Mouse (Mus musculus) hindbrain, embryonic 15.5 days (tissue): Measurements from ENCODE around the gene Acvrl1. TPM values are rescaled to one million over a fixed set of nuclear protein-coding genes. Genes with fewer than 3 reads are reported as not detected.
"Not testable (repeated sequence)": the region's sequence is repeated elsewhere in the genome, so short reads cannot be mapped to it uniquely, and the experiment has no call there.

Experiments used
- ATAC-seq: fragments of 200-750 bp; cut with Nextera tagmentation; 2 replicates; pipeline ENCODE4 v1.8.0; 2017; ENCODE audit warnings: low read depth, moderate number of reproducible peaks, moderate TSS enrichment; ENCODE audit not compliant: low FRiP score
- H3K27ac ChIP-seq: fragments of 300-500 bp; sonication (generic); replicated peaks from 2 replicates; pipeline ENCODE4 v1.5.1; 2015; ENCODE audit warnings: mild to moderate bottlenecking, inconsistent platforms
- H3K27me3 ChIP-seq: fragments of 300-500 bp; sonication (generic); 2 replicates; pipeline ENCODE4 v1.6.1; 2015; ENCODE audit warnings: control low read depth, inconsistent platforms
- H3K36me3 ChIP-seq: fragments of 300-500 bp; sonication (generic); 2 replicates; pipeline ENCODE4 v1.6.1; 2015; ENCODE audit warnings: control low read depth, inconsistent platforms
- H3K4me1 ChIP-seq: fragments of 300-500 bp; sonication (generic); replicated peaks from 2 replicates; pipeline ENCODE4 v1.6.1; 2015; ENCODE audit warnings: control low read depth, inconsistent platforms
- H3K4me2 ChIP-seq: fragments of 300-500 bp; sonication (generic); 2 replicates; pipeline ENCODE4 v1.6.1; 2015; ENCODE audit warnings: moderate library complexity, mild to moderate bottlenecking, inconsistent platforms
- H3K4me3 ChIP-seq: fragments of 300-500 bp; sonication (generic); 2 replicates; pipeline ENCODE4 v1.5.1; 2015; ENCODE audit warnings: mild to moderate bottlenecking, inconsistent platforms
- H3K9ac ChIP-seq: fragments of 300-500 bp; sonication (generic); 2 replicates; pipeline ENCODE4 v1.6.1; 2015; ENCODE audit warnings: inconsistent platforms
- H3K9me3 ChIP-seq: fragments of 300-500 bp; sonication (generic); 2 replicates; pipeline ENCODE4 v1.6.1; 2016; ENCODE audit warnings: control low read depth, inconsistent platforms
- WGBS: fragments of 180-500 bp; shearing (Covaris S2); methylation state at CpG from one replicate; pipeline ENCODE4 v1.1.7; 2015; 5-methylcytosine and 5-hydroxymethylcytosine counted together
- polyA plus RNA-seq: library from polyadenylated mRNA; unstranded; fragments of >200 nt; fragmentation: Nextera tagmentation; extraction: Ambion mirVana; gene quantifications from 2 replicates; pipeline ENCODE4 v1.2.1, GENCODE M21; 2015

Gene Acvrl1
- polyA plus RNA-seq, 1 experiment from 2014 or later: 9.6 TPM

DNA sequence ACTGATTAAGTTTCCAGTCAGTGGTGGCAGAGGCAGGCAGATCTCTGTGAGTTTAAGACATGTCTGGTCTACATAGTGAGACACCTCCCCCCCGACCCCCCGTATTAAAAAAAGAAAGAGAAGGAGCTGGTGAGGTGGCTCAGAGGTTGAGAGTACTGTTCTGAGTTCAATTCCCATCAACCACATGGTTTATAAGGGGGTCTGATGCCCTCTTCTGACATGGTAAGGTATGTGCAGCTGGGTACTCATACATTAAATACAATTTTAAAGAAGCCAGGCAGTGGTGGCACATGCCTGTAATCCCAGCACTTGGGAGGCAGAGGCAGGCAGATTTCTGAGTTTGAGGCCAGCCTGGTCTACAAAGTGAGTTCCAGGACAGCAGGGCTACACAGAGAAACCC is 14.5 kb upstream of the Acvrl1 start:
- H3K27me3 ChIP-seq, H3K9ac ChIP-seq, ATAC-seq, H3K36me3 ChIP-seq, H3K4me3 ChIP-seq, H3K27ac ChIP-seq, H3K4me2 ChIP-seq, H3K9me3 ChIP-seq, H3K4me1 ChIP-seq: not testable (repeated sequence)
- 95% methylated on average over 2 of the region's 2 CpGs for WGBS

DNA sequence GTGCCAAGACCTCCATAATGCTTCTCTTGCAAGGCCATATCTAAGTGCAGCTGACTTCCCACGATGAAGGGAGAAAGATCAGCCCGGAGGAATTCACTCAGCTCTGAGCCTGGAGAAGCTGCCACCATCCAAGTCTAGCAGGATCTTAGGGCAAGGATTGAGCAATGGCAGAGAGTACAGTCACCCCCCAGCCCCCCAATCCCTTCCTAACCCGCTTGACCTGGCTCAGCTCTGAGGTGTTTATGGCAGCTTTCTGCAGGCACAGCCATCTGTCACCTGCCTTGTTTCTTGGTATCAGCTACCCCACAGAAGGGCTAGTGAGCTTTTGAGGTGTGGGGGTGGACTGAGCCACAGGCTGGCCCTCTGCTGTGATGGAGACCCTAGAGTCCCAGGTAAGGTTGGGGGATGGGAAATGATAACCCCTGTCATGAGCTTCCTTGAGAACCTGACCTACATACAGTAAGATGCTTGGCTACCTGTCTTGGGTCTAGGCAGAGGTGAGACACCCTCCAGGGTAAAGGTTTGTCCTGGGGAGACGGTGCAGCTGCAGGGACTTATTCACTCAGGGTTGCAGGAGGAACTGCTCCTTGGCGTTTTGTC is 12.7 kb upstream of the Acvrl1 start, which contains the start of gene Ankrd33:
Gene Ankrd33, plus strand, starts transcription at position 245 of the 600 bp plus-strand sequence.
- Histone ChIP-seq H3K9ac (no peak within 1 kb of the TSS), H3K27me3 (no peaks in the 10 kb centered on the region), H3K36me3 (no peaks in the 10 kb centered on the region), H3K4me1 (no peaks in the 10 kb centered on the region), H3K27ac (no peak within 1 kb of the TSS), H3K9me3 (no peaks in the 10 kb centered on the region), H3K4me3 (no peak within 1 kb of the TSS), H3K4me2 (no peak within 1 kb of the TSS)
- ATAC-seq: no peak
- WGBS: 76% methylated on average over 5 of the region's 5 CpGs

DNA sequence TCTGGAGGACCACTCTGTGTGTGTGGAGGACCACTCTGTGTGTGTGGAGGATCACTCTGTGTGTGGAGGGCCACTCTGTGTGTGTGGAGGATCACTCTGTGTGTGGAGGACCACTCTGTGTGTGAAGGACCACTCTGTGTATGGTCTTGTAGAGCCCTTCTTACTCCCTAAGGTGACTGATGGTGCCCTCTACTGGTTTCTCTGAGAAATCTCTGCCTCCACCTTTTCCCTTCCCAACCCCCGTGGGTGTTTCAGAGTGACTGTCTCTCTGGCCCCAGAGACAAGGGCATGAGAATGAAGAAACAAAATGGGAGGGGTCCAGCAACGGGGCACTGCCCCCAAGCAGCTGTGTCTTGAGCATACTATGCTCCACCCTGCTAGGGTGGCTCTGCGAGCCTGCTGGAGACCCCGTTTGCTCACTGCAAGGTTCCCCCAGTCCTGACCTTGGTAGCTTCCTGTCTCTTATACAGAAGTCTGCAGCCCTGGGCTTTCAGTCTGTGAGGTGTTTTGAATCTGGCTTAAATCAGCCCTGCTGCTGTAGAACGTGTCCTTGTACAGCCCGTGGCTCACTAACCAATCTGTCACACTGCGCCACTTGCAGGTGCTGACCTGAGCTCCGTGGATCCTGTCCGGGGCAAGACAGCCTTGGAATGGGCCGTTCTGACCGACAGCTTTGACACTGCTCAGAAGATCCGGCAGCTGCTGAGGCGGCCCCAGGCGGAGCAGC is 9.8 kb upstream of the Acvrl1 start:
- 62% methylated on average over 14 of the region's 14 CpGs for WGBS
- no peaks in the 10 kb centered on the region for H3K4me1 ChIP-seq

GRCm38 (mm10) chr15:101121411-101122289 is 6.7 kb upstream of the Acvrl1 start:
- Histone ChIP-seq H3K36me3 (no peaks in the 10 kb centered on the region), H3K4me3 (no peak overlapping the region), H3K9ac (no peak overlapping the region), H3K4me1 (no peaks in the 10 kb centered on the region), H3K4me2 (no peak overlapping the region), H3K27me3 (no peaks in the 10 kb centered on the region), H3K27ac (no peak overlapping the region), H3K9me3 (no peaks in the 10 kb centered on the region)
- 75% methylated on average over 9 of the region's 9 CpGs for WGBS
- no peak for ATAC-seq

More for the DNA sequence above, 9.8 kb upstream of the Acvrl1 start:
- H3K27ac ChIP-seq: no peak overlapping the region
- H3K4me2 ChIP-seq: no peak overlapping the region
- ATAC-seq: no peak
- H3K9ac ChIP-seq: no peak overlapping the region
- no peaks in the 10 kb centered on the region for H3K36me3 ChIP-seq
- no peaks in the 10 kb centered on the region for H3K9me3 ChIP-seq
- H3K27me3 ChIP-seq: no peaks in the 10 kb centered on the region
- no peak overlapping the region for H3K4me3 ChIP-seq

DNA sequence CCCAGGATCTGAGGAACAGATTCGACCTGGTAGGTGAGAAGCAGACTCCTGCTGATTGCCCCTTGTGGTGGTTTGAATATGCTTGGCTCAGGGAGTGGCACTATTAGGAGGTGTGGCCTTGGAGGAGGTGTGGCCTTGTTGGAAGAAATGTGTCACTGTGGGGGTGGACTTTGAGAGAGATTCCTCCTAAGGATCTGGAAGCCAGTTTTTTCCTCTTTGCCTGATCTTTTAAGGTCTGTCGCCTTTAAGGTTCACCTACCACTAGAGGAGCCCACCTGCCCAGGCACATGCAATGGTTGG is 6.1 kb upstream of the Acvrl1 start:
- Histone ChIP-seq H3K9me3 (no peaks in the 10 kb centered on the region), H3K27me3 (no peaks in the 10 kb centered on the region), H3K36me3 (no peaks in the 10 kb centered on the region), H3K4me3 (no peak overlapping the region), H3K9ac (no peak overlapping the region), H3K4me2 (no peak overlapping the region), H3K4me1 (no peaks in the 10 kb centered on the region), H3K27ac (no peak overlapping the region)
- ATAC-seq: no peak
- WGBS: 26% methylated on average over 2 of the region's 2 CpGs

DNA sequence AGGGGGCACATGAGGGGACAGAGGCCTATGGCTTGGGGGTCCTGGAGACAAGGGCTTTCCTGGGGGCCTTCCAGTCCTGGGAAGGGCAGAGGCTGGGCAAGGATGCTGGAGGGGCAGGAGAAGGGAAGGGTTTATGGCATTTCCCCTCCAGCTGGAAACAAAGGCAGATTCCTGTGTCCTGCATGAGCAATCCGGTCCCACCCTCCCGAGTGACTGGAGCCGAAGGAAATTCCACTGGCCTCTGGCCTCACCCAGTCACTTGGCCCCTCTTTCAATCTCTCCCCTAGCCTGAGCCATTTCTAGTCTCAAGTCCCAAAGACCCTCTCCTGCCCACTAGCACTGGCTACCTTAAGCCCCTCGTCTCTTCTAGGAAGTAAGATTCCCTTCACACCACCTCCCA is 5.1 kb upstream of the Acvrl1 start:
- Histone ChIP-seq H3K27ac (no peak overlapping the region), H3K9me3 (no peaks in the 10 kb centered on the region), H3K4me3 (no peak overlapping the region), H3K4me2 (no peak overlapping the region), H3K4me1 (peaks cover under 1% of the 10 kb centered on the region; the same call in 1 of the 2 replicates), H3K36me3 (no peaks in the 10 kb centered on the region), H3K27me3 (peaks cover 8% of the 10 kb centered on the region), H3K9ac (no peak overlapping the region)
- ATAC-seq: no peak
- 54% methylated on average over 4 of the region's 4 CpGs for WGBS

DNA sequence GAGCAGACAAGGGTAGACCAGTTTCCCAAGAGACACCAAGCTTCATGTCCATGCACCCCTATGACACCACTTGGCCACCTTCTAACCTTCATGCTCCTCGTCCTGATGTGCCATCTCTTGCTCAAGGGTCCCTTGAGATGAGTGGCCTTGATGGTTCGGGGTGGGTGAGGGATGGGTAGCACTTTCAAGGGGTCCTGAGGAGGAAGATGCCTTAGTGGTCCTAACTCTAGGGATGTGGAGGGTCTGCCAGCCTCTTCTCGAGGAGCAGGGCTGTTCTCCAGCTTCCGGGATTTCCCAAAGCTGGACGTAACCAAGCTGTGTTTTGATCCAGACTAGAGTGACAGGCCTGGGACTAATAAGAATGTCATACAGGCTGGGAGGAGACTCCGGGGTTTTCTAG is 2.8 kb upstream of the Acvrl1 start:
- no peak overlapping the region for H3K27ac ChIP-seq
- no peak overlapping the region for H3K4me3 ChIP-seq
- H3K27me3 ChIP-seq: peaks cover 28% of the 10 kb centered on the region
- H3K36me3 ChIP-seq: no peaks in the 10 kb centered on the region
- no peak overlapping the region for H3K9ac ChIP-seq
- H3K4me2 ChIP-seq: no peak overlapping the region
- 91% methylated on average over 6 of the region's 6 CpGs for WGBS
- peaks cover 9% of the 10 kb centered on the region; the same call in 1 of the 2 replicates for H3K4me1 ChIP-seq
- no peak for ATAC-seq
- H3K9me3 ChIP-seq: no peaks in the 10 kb centered on the region

DNA sequence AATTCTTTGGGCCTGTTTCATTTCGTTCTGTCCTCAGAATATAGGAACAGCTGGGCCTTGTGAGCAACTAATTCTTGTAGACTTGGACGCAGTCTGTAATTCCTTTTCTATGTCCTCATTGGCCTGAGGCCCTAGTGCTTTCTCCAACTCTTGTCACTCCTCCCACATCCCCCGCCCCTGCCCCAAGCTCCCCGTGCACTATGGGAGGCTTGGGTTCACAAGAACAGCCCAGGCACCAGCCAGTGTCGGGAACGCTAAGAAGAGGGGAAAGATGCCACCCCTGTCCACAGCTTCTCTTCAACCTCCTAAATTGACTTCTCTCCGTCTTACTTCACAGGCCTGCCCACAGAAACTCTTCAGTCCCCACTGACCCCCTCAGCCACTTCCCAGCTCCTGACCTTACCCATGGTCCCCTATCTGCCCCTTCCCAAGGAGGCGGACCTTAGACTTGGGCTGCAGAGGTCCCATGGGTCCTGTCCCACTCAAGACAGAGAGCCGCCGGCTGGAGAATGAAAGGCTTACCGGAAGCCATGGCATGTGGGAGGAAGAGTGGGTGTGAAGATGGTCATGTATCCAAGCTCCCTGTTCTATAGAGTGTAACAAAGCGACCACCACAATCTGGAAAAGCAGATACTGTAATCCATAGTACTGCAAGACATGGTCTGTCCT is 1.3 kb upstream of the Acvrl1 start:
- H3K9ac ChIP-seq: no peak overlapping the region
- H3K27me3 ChIP-seq: peaks cover 37% of the 10 kb centered on the region
- no peak overlapping the region for H3K27ac ChIP-seq
- no peak for ATAC-seq
- no peaks in the 10 kb centered on the region for H3K9me3 ChIP-seq
- WGBS: 80% methylated on average over 12 of the region's 12 CpGs
- H3K4me2 ChIP-seq: no peak overlapping the region
- no peaks in the 10 kb centered on the region for H3K36me3 ChIP-seq
- no peak overlapping the region for H3K4me3 ChIP-seq
- peaks cover 9% of the 10 kb centered on the region; the same call in 1 of the 2 replicates for H3K4me1 ChIP-seq

GRCm38 (mm10) chr15:101129412-101129811 is 1.1 kb downstream of the Acvrl1 start:
- Histone ChIP-seq H3K27me3 (peaks cover 37% of the 10 kb centered on the region), H3K4me1 (peaks cover 9% of the 10 kb centered on the region; the same call in 1 of the 2 replicates), H3K9ac (no peak overlapping the region), H3K4me2 (peak overlapping the region; percentile 50), H3K9me3 (no peaks in the 10 kb centered on the region), H3K4me3 (peak overlapping the region; percentile 32; the same call in 1 of the 2 replicates), H3K27ac (no peak overlapping the region), H3K36me3 (no peaks in the 10 kb centered on the region)
- no peak for ATAC-seq
- WGBS: 37% methylated on average over 5 of the region's 5 CpGs

DNA sequence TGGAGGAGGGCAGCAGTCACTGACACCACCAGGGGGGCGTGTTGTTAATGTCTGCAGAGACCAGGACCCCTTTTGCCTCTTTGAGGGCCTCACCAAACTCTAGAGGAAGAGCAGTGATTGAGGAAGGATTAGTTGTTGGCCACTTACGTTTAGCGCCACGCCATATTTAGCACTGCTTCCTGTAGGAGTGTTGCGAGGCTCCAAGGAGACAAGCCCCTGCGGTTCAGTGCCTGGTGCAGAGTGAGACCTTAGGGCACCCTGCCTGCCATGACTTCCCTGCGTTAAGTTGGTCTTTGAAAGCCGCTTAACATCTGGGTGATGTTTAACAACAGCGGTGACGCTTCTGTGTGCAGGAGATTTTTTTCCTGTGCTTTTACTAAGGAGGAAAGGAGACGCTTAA is 3.2 kb downstream of the Acvrl1 start:
- no peaks in the 10 kb centered on the region for H3K9me3 ChIP-seq
- no peak overlapping the region for H3K9ac ChIP-seq
- WGBS: 39% methylated on average over 11 of the region's 11 CpGs
- no peaks in the 10 kb centered on the region for H3K36me3 ChIP-seq
- no peak for ATAC-seq
- H3K27ac ChIP-seq: no peak overlapping the region
- H3K4me1 ChIP-seq: peaks cover 9% of the 10 kb centered on the region; the same call in 1 of the 2 replicates
- no peak overlapping the region for H3K4me3 ChIP-seq
- peaks cover 37% of the 10 kb centered on the region for H3K27me3 ChIP-seq
- H3K4me2 ChIP-seq: 0 out of 2 replicates have a peak overlapping the region, but pooled peaks have one; percentile 2

DNA sequence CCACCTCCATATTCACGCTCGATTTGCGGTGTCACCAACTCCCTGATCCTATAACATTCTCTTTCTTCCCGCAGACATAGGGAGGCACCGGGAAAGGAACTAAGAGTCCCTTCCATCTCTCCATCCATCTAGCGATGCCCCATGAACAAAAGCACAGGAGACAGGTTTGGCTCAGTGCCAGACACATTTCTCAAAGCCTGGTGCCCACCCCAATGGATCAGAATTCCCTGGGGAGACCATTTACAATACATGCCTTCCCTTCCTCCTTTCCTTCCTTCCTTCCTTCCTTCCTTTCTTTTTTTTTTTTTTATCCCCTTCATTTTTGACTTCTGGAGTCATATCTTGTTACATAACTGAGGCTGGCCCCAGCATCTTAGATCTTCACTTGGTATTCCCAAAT is 3.7 kb downstream of the Acvrl1 start:
- H3K9me3 ChIP-seq: no peaks in the 10 kb centered on the region
- H3K27ac ChIP-seq: no peak overlapping the region
- peaks cover 9% of the 10 kb centered on the region; the same call in 1 of the 2 replicates for H3K4me1 ChIP-seq
- no peaks in the 10 kb centered on the region for H3K36me3 ChIP-seq
- ATAC-seq: no peak
- WGBS: 36% methylated on average over 6 of the region's 6 CpGs
- H3K4me2 ChIP-seq: 0 out of 2 replicates have a peak overlapping the region, but pooled peaks have one; percentile 2
- no peak overlapping the region for H3K9ac ChIP-seq
- H3K4me3 ChIP-seq: no peak overlapping the region
- peaks cover 37% of the 10 kb centered on the region for H3K27me3 ChIP-seq
